Comparison of ENCODE assay signal across 26 mouse cellular contexts in the genomic region with DNA sequence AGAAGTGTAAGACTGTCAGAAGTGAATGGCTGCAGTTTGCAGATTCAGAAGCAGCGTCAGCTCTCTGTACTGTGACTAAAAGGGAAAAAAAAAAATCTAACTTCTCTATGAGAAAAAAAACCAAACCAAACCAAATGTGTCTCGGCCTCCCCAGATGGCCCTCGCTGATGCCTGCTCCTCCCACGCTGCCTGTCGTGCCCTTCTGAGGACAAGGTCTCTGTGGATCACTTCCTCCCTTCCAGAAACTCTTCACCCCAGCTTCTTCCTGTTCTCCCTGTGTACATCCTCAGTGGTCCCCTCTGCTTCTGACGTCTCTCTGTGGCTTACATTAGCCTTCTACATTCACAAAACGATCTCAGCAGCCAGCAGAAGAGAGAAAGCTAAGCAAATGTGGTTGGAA. TPM values are rescaled to one million over a fixed set of nuclear protein-coding genes. Genes with fewer than 3 reads are reported as not detected.
A peak's percentile ranks its signal among the peaks of the same experiment; 100 is the strongest.
DNase-seq lines count a peak whose midpoint lies in the region; ATAC-seq and TF ChIP-seq lines count a peak whose summit lies in the region.
"Had no signal": no experiment of that assay in that cellular context is flagged by ENCODE, and none has a peak within 500 bp of the region (broad histone marks: within the 10 kb centered on the region; RNA-seq: fewer than 3 reads in every experiment).

No protein-coding gene starts in this region.

- no peak overlapping the region for H3K4me3 ChIP-seq in kidney, postnatal 0 days (replicated peaks; ENCODE audit: low read depth, low read length)
- no peak overlapping the region for H3K4me3 ChIP-seq in forebrain, embryonic 13.5 days
- H3K4me3 ChIP-seq: embryonic facial prominence, embryonic 10.5 days; embryonic facial prominence, embryonic 13.5 days; erythroblast, embryonic 14.5 days; forebrain, embryonic 12.5 days; heart, adult 2 months; heart, embryonic 10.5 days; hindbrain, embryonic 12.5 days; hindbrain, embryonic 15.5 days had no signal

- 14% methylated on average over 7 of the region's 7 CpGs for WGBS in kidney, postnatal 0 days
- WGBS in forebrain, embryonic 13.5 days: 83% methylated on average over 7 of the region's 7 CpGs

- H3K4me1 ChIP-seq in kidney, postnatal 0 days (replicated peaks; ENCODE audit: insufficient read depth, low read length): 0 out of 2 replicates have a peak, but pooled peaks cover 4% of the 10 kb centered on the region
- H3K4me1 ChIP-seq in forebrain, embryonic 13.5 days: no peaks in the 10 kb centered on the region
- H3K4me1 ChIP-seq: embryonic facial prominence, embryonic 10.5 days; embryonic facial prominence, embryonic 13.5 days; forebrain, embryonic 12.5 days; hindbrain, embryonic 12.5 days had no signal

- H3K36me3 ChIP-seq in kidney, postnatal 0 days (ENCODE audit: insufficient read depth, low read length): no peaks in the 10 kb centered on the region
- H3K36me3 ChIP-seq in forebrain, embryonic 13.5 days (ENCODE audit: poor library complexity, severe bottlenecking): no peaks in the 10 kb centered on the region
- H3K36me3 ChIP-seq: embryonic facial prominence, embryonic 10.5 days; embryonic facial prominence, embryonic 13.5 days; forebrain, embryonic 12.5 days; heart, embryonic 10.5 days; hindbrain, embryonic 12.5 days; hindbrain, embryonic 15.5 days had no signal

- H3K9me3 ChIP-seq in kidney, postnatal 0 days (replicated peaks; ENCODE audit: low read length): no peaks in the 10 kb centered on the region
- no peaks in the 10 kb centered on the region for H3K9me3 ChIP-seq in forebrain, embryonic 13.5 days (replicated peaks)
- H3K9me3 ChIP-seq: embryonic facial prominence, embryonic 13.5 days; heart, embryonic 10.5 days; hindbrain, embryonic 12.5 days; hindbrain, embryonic 15.5 days had no signal

- H3K9ac ChIP-seq in kidney, postnatal 0 days (ENCODE audit: low read depth, low read length): no peak overlapping the region
- H3K9ac ChIP-seq in forebrain, embryonic 13.5 days: no peak overlapping the region
- H3K9ac ChIP-seq: embryonic facial prominence, embryonic 13.5 days; forebrain, embryonic 12.5 days; hindbrain, embryonic 12.5 days; hindbrain, embryonic 15.5 days had no signal

- no peak overlapping the region; the same call in 1 of the 2 replicates for H3K4me2 ChIP-seq in kidney, postnatal 0 days (ENCODE audit: low read length)
- H3K4me2 ChIP-seq in forebrain, embryonic 13.5 days: no peak overlapping the region
- H3K4me2 ChIP-seq: embryonic facial prominence, embryonic 13.5 days; forebrain, embryonic 12.5 days; hindbrain, embryonic 12.5 days; hindbrain, embryonic 15.5 days had no signal

- no peak overlapping the region for H3K27ac ChIP-seq in kidney, postnatal 0 days
- H3K27ac ChIP-seq in forebrain, embryonic 13.5 days: no peak overlapping the region
- H3K27ac ChIP-seq: embryonic facial prominence, embryonic 10.5 days; embryonic facial prominence, embryonic 13.5 days; forebrain, embryonic 12.5 days; heart, adult 2 months; heart, embryonic 10.5 days; hindbrain, embryonic 12.5 days; hindbrain, embryonic 15.5 days had no signal

- DNase-seq in kidney, postnatal 0 days (ENCODE audit: low spot score): peak; percentile 56
- no peak for DNase-seq in kidney, adult 9 months
- DNase-seq in layer of hippocampus, adult 9-11 months: peak; percentile 55
- no peak for DNase-seq in layer of hippocampus, adult 11-12 months (ENCODE audit: low spot score)
- DNase-seq in right cerebral cortex, postnatal 25 days: peak; percentile 24
- no peak for DNase-seq in right cerebral cortex, adult 18-20 months
- DNase-seq in telencephalon, adult 2 months (ENCODE audit: low read depth, low spot score): peak; percentile 32
- DNase-seq: adrenal gland, adult 2 months; adrenal gland, postnatal 14 days; cerebellum, adult 11-12 months; cerebellum, adult 8-10 months; cerebellum, postnatal 10 days; cerebellum, postnatal 36 days; embryo, embryonic 11 days; gastrocnemius, postnatal 25 days; heart, adult 2 months had no signal

- no peaks in the 10 kb centered on the region for H3K27me3 ChIP-seq in kidney, postnatal 0 days (ENCODE audit: insufficient read depth, low read length)
- no peaks in the 10 kb centered on the region for H3K27me3 ChIP-seq in forebrain, embryonic 13.5 days
- H3K27me3 ChIP-seq: embryonic facial prominence, embryonic 13.5 days; forebrain, embryonic 12.5 days; hindbrain, embryonic 12.5 days; hindbrain, embryonic 15.5 days had no signal

- no peak for ATAC-seq in kidney, postnatal 0 days (replicated peaks; ENCODE audit: low FRiP score, low read depth)
- ATAC-seq in forebrain, embryonic 13.5 days: no peak
- ATAC-seq: CD4-positive, CD25-positive, alpha-beta regulatory T cell, adult 4 months; forebrain, embryonic 16.5 days had no signal

- TF ChIP-seq CTCF in kidney, postnatal 0 days (IDR thresholded peaks at IDR 0.05; ENCODE audit: low read depth): no peak

RNA-seq across cellular contexts. Expression of gene Tjp1, which starts 26.8 kb away (rescaled TPM):
- 25.8 and 28.3 TPM in 2 replicates for polyA plus RNA-seq in kidney, postnatal 0 days (2015; fragmentation: Nextera tagmentation; extraction: Ambion mirVana)
- polyA plus RNA-seq in forebrain, embryonic 13.5 days (2015; fragmentation: Nextera tagmentation; extraction: Ambion mirVana): 19.9 and 22.4 TPM in 2 replicates
- polyA plus RNA-seq: CD4-positive, CD25-positive, alpha-beta regulatory T cell, adult 4 months had no signal

Comparison
In these comparisons a context has a peak if more than half of its experiments do, and no peak if none do; other contexts are left out.
1. DNase-seq: peak in kidney, postnatal 0 days (single experiment), layer of hippocampus, adult 9-11 months (single experiment), right cerebral cortex, postnatal 25 days (single experiment) and telencephalon, adult 2 months (single experiment); none in kidney, adult 9 months (single experiment), layer of hippocampus, adult 11-12 months (single experiment) and right cerebral cortex, adult 18-20 months (single experiment).